Mouse (Mus musculus) liver, adult 2 months (tissue): ENCODE data around the gene Hoxa5. TPM values are rescaled to one million over a fixed set of nuclear protein-coding genes. Genes with fewer than 3 reads are reported as not detected.

Source experiments
- DNase-seq: peaks from one replicate; pipeline ENCODE4 v3.0.0-alpha.2; 2011; ENCODE audit warnings: low read depth, low spot score; ENCODE audit errors: extremely low read depth
- H3K27ac ChIP-seq: fragments of 200-500 bp; replicated peaks from 2 replicates; pipeline ENCODE4 v1.5.1; 2012; ENCODE audit warnings: low read depth, mild to moderate bottlenecking, control low read depth, inconsistent platforms, low read length; ENCODE audit not compliant: insufficient read depth
- H3K27me3 ChIP-seq: fragments of 200-500 bp; 2 replicates; pipeline ENCODE4 v1.6.1; 2012; ENCODE audit warnings: mild to moderate bottlenecking, moderate library complexity, low read length, inconsistent platforms; ENCODE audit not compliant: control insufficient read depth, insufficient read depth
- H3K36me3 ChIP-seq: fragments of 200-500 bp; 2 replicates; pipeline ENCODE4 v1.6.1; 2012; ENCODE audit warnings: low read length, inconsistent platforms; ENCODE audit not compliant: control insufficient read depth, insufficient read depth
- H3K4me1 ChIP-seq: fragments of 200-500 bp; 2 replicates; pipeline ENCODE4 v1.6.1; 2011; ENCODE audit warnings: low read length; ENCODE audit not compliant: control insufficient read depth, insufficient read depth
- H3K4me3 ChIP-seq: fragments of 200-500 bp; 2 replicates; pipeline ENCODE4 v1.5.1; 2011; ENCODE audit warnings: low read depth, mild to moderate bottlenecking, control low read depth, low read length, moderate library complexity; ENCODE audit not compliant: insufficient read depth
- H3K79me2 ChIP-seq: fragments of 200-500 bp; 2 replicates; pipeline ENCODE4 v1.6.1; 2012; ENCODE audit warnings: inconsistent platforms, mild to moderate bottlenecking, low read length, moderate library complexity; ENCODE audit not compliant: control insufficient read depth, insufficient read depth
- H3K9ac ChIP-seq: fragments of 200-500 bp; 2 replicates; pipeline ENCODE4 v1.6.1; 2012; ENCODE audit warnings: low read depth, mild to moderate bottlenecking, control low read depth, inconsistent platforms, low read length
- CTCF ChIP-seq: fragments of 200-500 bp; IDR thresholded peaks from 2 replicates; pipeline ENCODE4 v1.5.1; 2011; ENCODE audit warnings: low read depth, low read length, control low read depth
- POLR2A ChIP-seq: fragments of 200-500 bp; IDR thresholded peaks from 2 replicates; pipeline ENCODE4 v1.6.1; 2011; ENCODE audit warnings: low read length, control low read depth; ENCODE audit not compliant: insufficient read depth; ENCODE audit errors: extremely low read depth
- WGBS: fragments of 180-500 bp; shearing (Covaris S2); methylation state at CpG from one replicate; pipeline ENCODE4 v1.1.7; 2018; 5-methylcytosine and 5-hydroxymethylcytosine counted together
- polyA plus RNA-seq: library from polyadenylated mRNA; depleted of rRNA; stranded (reverse); fragments of >200 nt; gene quantifications from 2 replicates; pipeline ENCODE4 v1.2.3, GENCODE M21; 2012
- total RNA-seq: library from RNA; depleted of rRNA; stranded (reverse); fragments of >200 nt; gene quantifications from 2 replicates; pipeline ENCODE4 v1.2.3, GENCODE M21; 2014

The Hoxa5 gene
- total and polyA plus RNA-seq, 2 experiments: 0.16 to 0.28 TPM

DNA sequence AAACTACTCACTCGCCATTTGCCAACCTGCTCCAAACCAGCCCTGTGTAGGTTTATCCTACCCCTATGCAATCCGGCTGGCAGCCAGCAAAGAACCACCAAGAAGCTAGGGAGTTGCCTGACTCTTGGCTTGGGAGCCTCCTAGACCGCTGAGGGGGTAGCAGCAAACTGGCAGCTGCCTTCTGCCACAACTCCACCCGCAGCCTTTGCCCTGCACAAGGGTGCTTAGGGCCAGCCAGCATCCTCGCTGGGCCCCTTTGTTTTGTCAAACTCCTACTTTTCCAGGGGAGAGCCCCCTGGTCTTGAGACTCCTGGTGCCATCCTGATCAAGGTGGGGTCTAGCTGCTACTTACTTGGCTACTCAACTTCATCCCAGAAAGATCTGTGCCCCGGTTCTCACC lies 19.7 kb downstream of the Hoxa5 start:
- Histone ChIP-seq H3K79me2 (no peaks in the 10 kb centered on the region), H3K27ac (no peak overlapping the region), H3K36me3 (no peaks in the 10 kb centered on the region), H3K4me3 (no peak overlapping the region), H3K4me1 (no peaks in the 10 kb centered on the region), H3K27me3 (peaks cover 15% of the 10 kb centered on the region), H3K9ac (no peak overlapping the region)
- 43% methylated on average over 6 of the region's 6 CpGs for WGBS
- TF ChIP-seq POLR2A: no peak
- TF ChIP-seq CTCF: no peak
- no peak for DNase-seq

DNA sequence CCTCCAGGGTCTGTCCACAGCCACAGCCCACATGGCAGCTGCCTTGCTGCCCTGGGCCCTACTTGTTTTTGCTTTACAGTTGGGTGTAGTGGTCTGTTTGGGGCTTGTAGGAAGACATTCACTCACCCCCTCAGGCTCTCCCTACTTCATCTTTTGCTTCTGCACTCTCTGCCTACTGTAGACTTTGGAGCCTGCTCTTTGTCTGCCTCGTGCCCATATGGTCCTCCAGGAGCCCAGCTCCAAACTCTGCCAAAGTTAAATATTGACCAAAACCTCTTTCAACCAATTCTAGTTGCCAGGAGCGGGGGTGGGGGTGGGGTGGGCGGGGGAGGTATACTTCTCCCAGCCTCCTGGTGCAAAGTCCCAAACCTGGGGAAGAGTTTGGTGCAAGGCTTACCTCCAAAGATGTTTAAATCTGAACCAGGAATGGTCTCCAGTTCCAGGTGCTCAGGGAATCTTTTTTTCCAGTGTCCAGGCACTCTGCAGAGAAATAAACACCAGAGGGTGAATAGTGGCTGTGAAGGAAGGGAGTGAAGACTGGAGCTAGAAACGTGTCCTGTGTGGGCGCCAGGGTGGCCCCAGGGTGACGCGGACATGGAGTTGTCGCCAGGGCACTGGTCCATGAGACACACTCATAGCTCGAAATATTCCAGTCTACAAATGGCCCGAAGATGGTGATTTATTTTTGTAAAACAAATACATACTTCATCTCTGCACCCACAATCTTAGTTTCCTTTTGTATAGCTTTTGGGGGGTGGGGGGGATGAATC lies 20.9 kb downstream of the Hoxa5 start:
- no peaks in the 10 kb centered on the region for H3K36me3 ChIP-seq
- no peak overlapping the region for H3K27ac ChIP-seq
- H3K9ac ChIP-seq: no peak overlapping the region
- H3K4me1 ChIP-seq: no peaks in the 10 kb centered on the region
- TF ChIP-seq CTCF (no peak), POLR2A (no peak)
- WGBS: 25% methylated on average over 10 of the region's 10 CpGs
- H3K27me3 ChIP-seq: peaks cover 18% of the 10 kb centered on the region
- DNase-seq: peak; percentile 40
- H3K79me2 ChIP-seq: no peaks in the 10 kb centered on the region
- H3K4me3 ChIP-seq: no peak overlapping the region

DNA sequence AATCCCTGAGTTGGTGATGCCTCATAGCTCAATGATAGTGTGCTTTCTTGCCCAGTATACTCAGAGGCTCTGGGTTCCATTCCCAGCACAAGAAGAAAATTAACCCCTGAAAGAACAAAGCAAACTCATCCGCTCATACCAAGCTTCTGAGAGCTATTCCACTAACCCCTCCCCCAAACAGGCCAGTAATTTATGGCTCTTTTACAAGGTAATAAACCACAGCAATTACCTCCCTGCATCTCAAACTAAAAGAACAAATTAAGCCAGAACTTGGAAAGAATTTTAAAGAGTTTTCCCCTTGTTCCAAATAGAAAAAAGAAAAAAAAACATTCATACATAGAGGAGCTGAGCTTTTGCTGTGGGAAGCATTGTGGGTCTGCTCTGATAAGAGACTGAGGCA lies 21.6 kb downstream of the Hoxa5 start:
- peaks cover 20% of the 10 kb centered on the region for H3K27me3 ChIP-seq
- 83% methylated on average over 1 of the region's 1 CpGs for WGBS
- no peak overlapping the region for H3K27ac ChIP-seq
- no peaks in the 10 kb centered on the region for H3K4me1 ChIP-seq
- no peaks in the 10 kb centered on the region for H3K36me3 ChIP-seq
- H3K79me2 ChIP-seq: no peaks in the 10 kb centered on the region
- no peak overlapping the region for H3K9ac ChIP-seq
- no peak for TF ChIP-seq CTCF
- TF ChIP-seq POLR2A: no peak
- H3K4me3 ChIP-seq: no peak overlapping the region
- no peak for DNase-seq

DNA sequence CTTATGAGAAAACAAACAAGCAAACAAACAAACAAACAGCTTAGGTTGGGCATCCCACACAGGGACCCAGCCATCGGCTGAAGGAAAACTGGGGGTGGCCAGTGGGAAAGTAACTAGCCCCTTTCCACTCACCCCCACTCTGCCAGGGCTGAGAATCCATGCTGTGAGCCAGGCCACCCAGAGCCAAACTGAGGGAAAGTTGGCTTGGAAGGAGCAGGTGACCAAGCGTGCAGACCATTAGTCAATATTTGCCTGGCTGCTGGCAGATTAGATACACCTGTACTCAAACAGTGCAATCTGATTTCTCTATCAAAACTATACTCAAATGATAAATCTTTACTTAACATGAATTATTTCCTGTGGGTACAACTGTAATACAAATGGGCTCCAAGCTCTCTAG lies 22.4 kb downstream of the Hoxa5 start:
- Histone ChIP-seq H3K27ac (no peak overlapping the region), H3K9ac (no peak overlapping the region), H3K4me3 (no peak overlapping the region), H3K4me1 (no peaks in the 10 kb centered on the region), H3K79me2 (no peaks in the 10 kb centered on the region), H3K36me3 (no peaks in the 10 kb centered on the region), H3K27me3 (peaks cover 21% of the 10 kb centered on the region)
- WGBS: 21% methylated on average over 2 of the region's 2 CpGs
- no peak for DNase-seq
- TF ChIP-seq POLR2A: no peak
- no peak for TF ChIP-seq CTCF

DNA sequence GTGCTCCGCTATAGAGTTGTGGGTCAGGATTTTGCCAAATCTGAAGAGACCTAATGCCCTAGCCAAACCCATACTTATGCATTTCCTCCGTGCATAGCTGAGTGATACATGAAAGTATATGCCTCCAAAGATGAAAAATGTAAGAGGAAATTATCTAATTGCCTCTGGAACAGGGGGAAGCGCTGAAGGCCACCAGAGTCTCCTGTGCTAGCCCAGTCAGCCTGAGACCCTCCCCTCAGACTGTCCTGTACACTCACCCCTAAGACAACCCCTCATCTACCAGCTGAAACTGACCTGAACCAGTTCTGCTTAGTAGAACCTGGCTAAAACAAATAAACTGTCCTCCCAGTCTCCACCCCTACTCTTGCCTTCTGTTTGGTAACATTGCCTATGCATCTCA lies 23.7 kb downstream of the Hoxa5 start:
- WGBS: 66% methylated on average over 3 of the region's 3 CpGs
- Histone ChIP-seq H3K9ac (no peak overlapping the region), H3K27me3 (peaks cover 19% of the 10 kb centered on the region)

DNA sequence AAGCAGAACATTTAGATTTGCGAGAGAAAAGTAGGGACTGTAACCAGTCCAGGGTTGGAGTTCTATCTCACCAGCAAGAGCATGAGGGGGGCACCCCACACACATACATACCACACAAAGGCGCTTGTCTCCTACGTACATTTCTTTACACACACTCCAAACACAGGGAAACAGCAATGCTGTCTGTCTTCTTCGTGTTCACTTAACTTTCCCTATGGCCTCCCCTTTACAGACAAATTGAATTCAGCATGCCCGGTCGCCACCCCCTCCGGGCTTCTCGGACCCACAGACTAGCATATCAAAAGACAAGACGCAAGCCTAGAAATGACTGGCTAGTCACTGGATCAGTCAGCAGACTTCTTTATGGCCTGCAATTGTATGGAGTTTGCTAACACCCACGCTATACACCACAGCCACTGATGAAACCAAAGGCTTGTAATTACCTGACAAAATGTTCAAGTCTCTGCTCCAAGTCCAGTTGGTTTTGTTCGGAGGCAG lies 24.1 kb downstream of the Hoxa5 start:
- TF ChIP-seq CTCF (no peak), POLR2A (no peak)
- H3K4me3 ChIP-seq: no peak overlapping the region

More for the DNA sequence above, 23.7 kb downstream of the Hoxa5 start:
- no peak overlapping the region for H3K27ac ChIP-seq
- no peaks in the 10 kb centered on the region for H3K36me3 ChIP-seq
- no peak overlapping the region for H3K4me3 ChIP-seq
- H3K79me2 ChIP-seq: no peaks in the 10 kb centered on the region
- no peak for TF ChIP-seq POLR2A
- TF ChIP-seq CTCF: no peak
- H3K4me1 ChIP-seq: no peaks in the 10 kb centered on the region
- DNase-seq: no peak

More for the DNA sequence above, 24.1 kb downstream of the Hoxa5 start:
- no peak overlapping the region for H3K9ac ChIP-seq
- H3K79me2 ChIP-seq: no peaks in the 10 kb centered on the region
- no peak for DNase-seq
- peaks cover 17% of the 10 kb centered on the region for H3K27me3 ChIP-seq
- WGBS: 46% methylated on average over 11 of the region's 11 CpGs
- no peaks in the 10 kb centered on the region for H3K36me3 ChIP-seq
- no peaks in the 10 kb centered on the region for H3K4me1 ChIP-seq
- no peak overlapping the region for H3K27ac ChIP-seq
